Mouse (Mus musculus) thymus, postnatal 0 days (tissue): ENCODE measurements around the gene Ltbp1. TPM values are rescaled to one million over a fixed set of nuclear protein-coding genes. Genes with fewer than 3 reads are reported as not detected.

Source experiments
- DNase-seq: peaks from one replicate; pipeline ENCODE4 v3.0.0-alpha.2; 2015; ENCODE audit warnings: low spot score
- polyA plus RNA-seq: library from polyadenylated mRNA; unstranded; fragments of >200 nt; fragmentation: Nextera tagmentation; extraction: Ambion mirVana; gene quantifications from 2 replicates; pipeline ENCODE4 v1.2.1, GENCODE M21; 2015

The Ltbp1 gene
- polyA plus RNA-seq, 1 experiment from 2014 or later, result 1.9 TPM

GRCm38 (mm10) chr17:75349602-75350001, 344.2 kb downstream of the Ltbp1 start:
- DNase-seq, result no peak

- DNase-seq, result no peak
Observed at GRCm38 (mm10) chr17:75353323-75353722, 348.0 kb downstream of the Ltbp1 start.

GRCm38 (mm10) chr17:75355431-75355830, 350.1 kb downstream of the Ltbp1 start:
- DNase-seq, result no peak

GRCm38 (mm10) chr17:75360111-75360510, 354.7 kb downstream of the Ltbp1 start:
- DNase-seq, result no peak

GRCm38 (mm10) chr17:75366332-75366731, 361.0 kb downstream of the Ltbp1 start:
- no peak for DNase-seq

- no peak for DNase-seq
Observed at GRCm38 (mm10) chr17:75367486-75368155, 362.3 kb downstream of the Ltbp1 start.

- no peak for DNase-seq
Observed at GRCm38 (mm10) chr17:75368580-75368979, 363.2 kb downstream of the Ltbp1 start.

GRCm38 (mm10) chr17:75369351-75369750, 364.0 kb downstream of the Ltbp1 start:
- DNase-seq, result peak; percentile 7

- DNase-seq, result peak; percentile 12
Observed at GRCm38 (mm10) chr17:75370120-75370519, 364.8 kb downstream of the Ltbp1 start.

GRCm38 (mm10) chr17:75371650-75372049, 366.3 kb downstream of the Ltbp1 start:
- DNase-seq, result no peak

- peak; percentile 36 for DNase-seq
Observed at GRCm38 (mm10) chr17:75372371-75372770, 367.0 kb downstream of the Ltbp1 start.

GRCm38 (mm10) chr17:75374287-75375024, 369.1 kb downstream of the Ltbp1 start:
- no peak for DNase-seq

- no peak for DNase-seq
Observed at GRCm38 (mm10) chr17:75378256-75378871, 373.0 kb downstream of the Ltbp1 start.

- no peak for DNase-seq
Observed at GRCm38 (mm10) chr17:75380167-75380566, 374.8 kb downstream of the Ltbp1 start.

GRCm38 (mm10) chr17:75388402-75388801, 383.0 kb downstream of the Ltbp1 start:
- DNase-seq, result no peak

GRCm38 (mm10) chr17:75390142-75390541, 384.8 kb downstream of the Ltbp1 start:
- no peak for DNase-seq

- no peak for DNase-seq
Observed at GRCm38 (mm10) chr17:75391429-75392192, 386.2 kb downstream of the Ltbp1 start.

- no peak for DNase-seq
Observed at GRCm38 (mm10) chr17:75406405-75406804, 401.0 kb downstream of the Ltbp1 start.

GRCm38 (mm10) chr17:75416861-75417260, 411.5 kb downstream of the Ltbp1 start:
- DNase-seq, result no peak

GRCm38 (mm10) chr17:75434152-75434551, 428.8 kb downstream of the Ltbp1 start:
- DNase-seq, result no peak

- DNase-seq, result no peak
Observed at GRCm38 (mm10) chr17:75434871-75435270, 429.5 kb downstream of the Ltbp1 start.

GRCm38 (mm10) chr17:75435599-75435998, 430.2 kb downstream of the Ltbp1 start, which contains the start of gene Rasgrp3:
Gene Rasgrp3, plus strand, starts transcription at chr17:75435896.
- DNase-seq, result no peak
